Mouse (Mus musculus): ENCODE data around the gene Slc38a3. TPM values are rescaled to one million over a fixed set of nuclear protein-coding genes. Genes with fewer than 3 reads are reported as not detected.

Slc38a3 gene
- polyA plus RNA-seq, 1 experiment from 2014 or later: 7.0 TPM

DNA sequence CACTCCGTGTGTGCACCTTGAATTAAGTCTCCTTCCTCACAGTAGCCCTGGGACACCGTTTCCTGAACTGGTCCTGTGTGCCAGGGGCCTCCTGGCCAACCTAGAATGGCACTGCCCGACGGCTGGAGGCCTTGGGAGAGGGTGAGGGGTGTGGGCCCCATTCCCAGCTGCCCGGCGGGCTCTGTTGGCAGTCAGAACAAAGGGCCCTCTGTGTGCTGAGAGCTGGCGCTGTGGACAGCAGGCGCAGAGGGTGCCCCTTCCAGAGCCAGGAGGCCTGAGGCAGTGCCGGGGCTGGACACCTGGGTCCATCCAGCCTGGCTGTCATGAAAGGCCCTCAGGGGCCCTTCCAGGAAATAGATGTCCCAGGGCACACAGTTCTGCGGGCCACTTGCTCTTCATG is 9.8 kb downstream of the Slc38a3 start:
- DNase-seq (ENCODE audit: low spot score): no peak
- no peaks in the 10 kb centered on the region for H3K9me3 ChIP-seq (replicated peaks; ENCODE audit: control insufficient read depth, low read length)
- WGBS: 88% methylated on average over 10 of the region's 10 CpGs

DNA sequence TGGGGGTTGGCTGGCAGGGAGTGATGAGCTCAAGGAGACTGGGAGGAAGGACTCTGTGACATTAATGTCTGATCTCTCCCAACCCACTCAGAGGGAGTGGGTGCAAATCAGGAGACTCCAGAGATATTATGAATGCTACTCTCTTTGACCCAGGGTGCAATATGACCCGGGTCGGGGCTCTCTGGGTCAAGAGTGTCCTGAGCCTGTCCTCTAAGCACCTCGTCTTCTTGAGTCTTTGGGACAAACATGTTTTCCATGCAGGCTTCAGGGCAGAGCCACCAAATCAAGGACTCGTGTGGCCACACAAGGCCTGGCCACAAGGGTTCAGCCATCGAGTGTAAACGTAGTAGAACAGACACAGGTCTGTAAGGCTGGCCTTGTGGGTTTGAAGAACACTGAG is 11.2 kb downstream of the Slc38a3 start:
- no peak overlapping the region for H3K9ac ChIP-seq (replicated peaks; ENCODE audit: low read length)
- no peak overlapping the region for H3K4me2 ChIP-seq (ENCODE audit: low read depth, low read length)
- no peaks in the 10 kb centered on the region for H3K36me3 ChIP-seq (replicated peaks; ENCODE audit: control insufficient read depth, insufficient read depth, low read depth, low read length)
- peaks cover under 1% of the 10 kb centered on the region; the same call in 1 of the 2 replicates for H3K4me1 ChIP-seq (ENCODE audit: control insufficient read depth, insufficient read depth, low read length)
- no peaks in the 10 kb centered on the region for H3K27me3 ChIP-seq (ENCODE audit: control insufficient read depth, insufficient read depth, low read length)
- ATAC-seq (replicated peaks; ENCODE audit: insufficient number of reproducible peaks, low FRiP score, low TSS enrichment, low read depth): no peak
- DNase-seq (ENCODE audit: low spot score): no peak
- H3K9me3 ChIP-seq (replicated peaks; ENCODE audit: control insufficient read depth, low read length): no peaks in the 10 kb centered on the region
- 84% methylated on average over 6 of the region's 6 CpGs for WGBS
- H3K27ac ChIP-seq (replicated peaks; ENCODE audit: low read depth, low read length): no peak overlapping the region
- no peak overlapping the region for H3K4me3 ChIP-seq (ENCODE audit: low read depth, low read length)

More for the DNA sequence above, 9.8 kb downstream of the Slc38a3 start:
- Histone ChIP-seq H3K36me3 (replicated peaks; ENCODE audit: control insufficient read depth, insufficient read depth, low read depth, low read length) (no peaks in the 10 kb centered on the region), H3K4me2 (ENCODE audit: low read depth, low read length) (no peak overlapping the region), H3K4me3 (ENCODE audit: low read depth, low read length) (no peak overlapping the region), H3K4me1 (ENCODE audit: control insufficient read depth, insufficient read depth, low read length) (peaks cover 5% of the 10 kb centered on the region; the same call in 1 of the 2 replicates), H3K27me3 (ENCODE audit: control insufficient read depth, insufficient read depth, low read length) (no peaks in the 10 kb centered on the region), H3K27ac (replicated peaks; ENCODE audit: low read depth, low read length) (no peak overlapping the region), H3K9ac (replicated peaks; ENCODE audit: low read length) (no peak overlapping the region)
- ATAC-seq (replicated peaks; ENCODE audit: insufficient number of reproducible peaks, low FRiP score, low TSS enrichment, low read depth): no peak

DNA sequence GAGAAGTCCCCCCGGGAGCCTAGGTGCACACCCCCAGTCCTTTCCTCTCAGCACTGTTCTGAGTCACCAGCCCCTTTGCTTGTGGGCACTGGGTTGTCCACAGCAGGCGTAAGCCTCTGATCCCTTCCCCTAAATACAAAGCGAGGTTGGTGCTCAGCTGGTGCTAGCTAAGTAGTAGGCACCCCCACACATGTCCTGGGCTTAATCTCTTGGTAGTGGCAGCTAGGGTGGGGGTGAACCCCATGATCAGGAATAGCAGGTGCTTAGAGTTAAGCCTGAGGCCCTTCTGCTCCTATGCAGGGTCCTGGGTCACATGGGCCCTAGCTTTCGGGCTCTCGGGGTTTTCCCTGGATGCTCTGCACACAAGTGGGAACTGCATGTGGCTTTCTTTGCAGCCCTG is 12.2 kb downstream of the Slc38a3 start:
- no peak for ATAC-seq (replicated peaks; ENCODE audit: insufficient number of reproducible peaks, low FRiP score, low TSS enrichment, low read depth)
- DNase-seq (ENCODE audit: low spot score): no peak
- 82% methylated on average over 5 of the region's 5 CpGs for WGBS
- H3K4me3 ChIP-seq (ENCODE audit: low read depth, low read length): no peak overlapping the region
- no peaks in the 10 kb centered on the region for H3K27me3 ChIP-seq (ENCODE audit: control insufficient read depth, insufficient read depth, low read length)
- H3K4me1 ChIP-seq (ENCODE audit: control insufficient read depth, insufficient read depth, low read length): no peaks in the 10 kb centered on the region; the same call in 1 of the 2 replicates
- H3K9ac ChIP-seq (replicated peaks; ENCODE audit: low read length): no peak overlapping the region
- H3K27ac ChIP-seq (replicated peaks; ENCODE audit: low read depth, low read length): no peak overlapping the region
- H3K9me3 ChIP-seq (replicated peaks; ENCODE audit: control insufficient read depth, low read length): no peaks in the 10 kb centered on the region
- H3K4me2 ChIP-seq (ENCODE audit: low read depth, low read length): no peak overlapping the region
- H3K36me3 ChIP-seq (replicated peaks; ENCODE audit: control insufficient read depth, insufficient read depth, low read depth, low read length): no peaks in the 10 kb centered on the region

DNA sequence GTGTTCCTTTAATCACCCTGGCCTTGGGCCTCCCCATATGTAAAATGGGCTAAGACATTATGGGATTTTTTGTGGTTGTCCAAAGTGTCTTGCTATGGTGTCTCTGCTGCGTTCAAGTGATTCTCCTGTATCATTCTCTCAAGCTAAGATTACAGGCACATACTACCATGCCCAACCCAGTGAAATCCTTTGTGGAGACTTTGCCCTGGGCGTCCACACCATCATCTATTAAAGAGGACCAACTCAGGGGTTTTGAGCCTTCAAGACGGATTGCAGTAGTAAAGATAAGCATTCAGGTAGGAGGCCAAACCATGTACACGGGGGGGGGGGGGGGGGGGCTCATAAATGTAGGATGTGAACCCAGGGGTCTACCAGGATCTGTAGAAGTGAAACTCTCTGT is 14.7 kb downstream of the Slc38a3 start:
- Histone ChIP-seq H3K4me2 (ENCODE audit: low read depth, low read length) (no peak overlapping the region), H3K36me3 (replicated peaks; ENCODE audit: control insufficient read depth, insufficient read depth, low read depth, low read length) (no peaks in the 10 kb centered on the region), H3K4me3 (ENCODE audit: low read depth, low read length) (no peak overlapping the region), H3K27me3 (ENCODE audit: control insufficient read depth, insufficient read depth, low read length) (no peaks in the 10 kb centered on the region), H3K27ac (replicated peaks; ENCODE audit: low read depth, low read length) (no peak overlapping the region), H3K9me3 (replicated peaks; ENCODE audit: control insufficient read depth, low read length) (no peaks in the 10 kb centered on the region), H3K4me1 (ENCODE audit: control insufficient read depth, insufficient read depth, low read length) (no peaks in the 10 kb centered on the region), H3K9ac (replicated peaks; ENCODE audit: low read length) (no peak overlapping the region)
- WGBS: 84% methylated on average over 4 of the region's 4 CpGs
- DNase-seq (ENCODE audit: low spot score): no peak
- ATAC-seq (replicated peaks; ENCODE audit: insufficient number of reproducible peaks, low FRiP score, low TSS enrichment, low read depth): no peak

DNA sequence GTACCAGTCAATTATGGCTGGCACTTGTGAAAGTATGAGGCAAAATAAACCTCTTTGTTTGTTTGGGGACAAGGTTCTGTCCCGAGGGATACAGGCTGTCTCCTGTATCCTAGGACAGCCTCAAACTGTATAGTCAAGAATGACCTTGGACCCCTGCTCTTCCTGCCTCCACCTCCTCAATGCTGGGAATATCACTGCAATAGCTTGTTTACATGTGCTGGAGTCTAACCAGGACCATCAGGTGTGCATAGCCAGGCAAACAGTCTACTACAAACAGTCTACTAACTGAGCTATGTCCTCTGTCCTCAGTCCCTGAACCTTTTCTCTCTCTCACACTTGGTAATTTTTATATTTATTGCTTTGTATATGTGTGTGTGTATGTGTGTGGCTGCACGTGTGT is 15.9 kb downstream of the Slc38a3 start:
- H3K4me1 ChIP-seq (ENCODE audit: control insufficient read depth, insufficient read depth, low read length): no peaks in the 10 kb centered on the region
- no peak overlapping the region for H3K27ac ChIP-seq (replicated peaks; ENCODE audit: low read depth, low read length)
- no peak overlapping the region for H3K4me2 ChIP-seq (ENCODE audit: low read depth, low read length)
- no peak overlapping the region for H3K4me3 ChIP-seq (ENCODE audit: low read depth, low read length)
- 81% methylated on average over 2 of the region's 2 CpGs for WGBS
- ATAC-seq (replicated peaks; ENCODE audit: insufficient number of reproducible peaks, low FRiP score, low TSS enrichment, low read depth) (no peak), DNase-seq (ENCODE audit: low spot score) (no peak)
- no peak overlapping the region for H3K9ac ChIP-seq (replicated peaks; ENCODE audit: low read length)
- no peaks in the 10 kb centered on the region for H3K36me3 ChIP-seq (replicated peaks; ENCODE audit: control insufficient read depth, insufficient read depth, low read depth, low read length)
- H3K27me3 ChIP-seq (ENCODE audit: control insufficient read depth, insufficient read depth, low read length): no peaks in the 10 kb centered on the region
- no peaks in the 10 kb centered on the region for H3K9me3 ChIP-seq (replicated peaks; ENCODE audit: control insufficient read depth, low read length)

DNA sequence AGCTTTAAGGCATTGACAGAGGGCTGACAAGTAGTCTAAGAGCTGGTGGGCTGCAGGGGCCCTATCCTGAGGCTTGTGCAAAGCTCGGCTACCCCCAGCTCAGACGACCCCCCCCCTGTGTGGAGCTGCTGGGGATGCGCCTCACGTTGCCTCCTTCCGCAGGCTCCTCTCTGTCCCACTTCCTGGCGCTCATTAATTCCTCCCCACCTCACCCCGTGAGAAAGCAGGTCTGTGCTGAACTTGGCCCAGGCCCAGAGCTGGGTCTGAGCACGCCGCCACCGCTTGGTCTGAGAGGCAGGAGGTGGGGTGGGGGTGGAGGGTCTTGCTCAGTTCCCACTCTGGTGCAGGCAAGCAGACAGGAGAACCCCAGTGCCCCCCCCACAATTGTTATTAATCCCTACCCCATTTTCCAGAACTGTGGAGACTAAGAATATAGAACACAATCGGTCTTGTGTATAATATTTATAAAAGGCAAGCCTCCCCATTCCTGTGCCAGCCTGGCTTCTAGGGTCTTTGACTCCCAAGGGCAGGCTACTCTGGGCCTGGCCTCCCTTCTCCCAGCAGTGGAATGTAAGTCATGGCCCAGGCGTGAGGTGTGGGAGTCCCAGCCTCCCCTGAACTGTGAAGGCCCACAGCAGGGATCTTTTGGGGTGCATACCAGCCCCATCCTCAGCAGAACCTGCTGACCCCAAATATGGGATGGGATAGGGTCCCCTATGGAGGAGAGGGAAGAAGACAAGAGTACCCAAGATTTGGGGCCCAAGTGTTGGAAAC is 18.4 kb downstream of the Slc38a3 start:
- Histone ChIP-seq H3K9ac (replicated peaks; ENCODE audit: low read length) (no peak overlapping the region; the same call in 1 of the 2 replicates), H3K4me1 (ENCODE audit: control insufficient read depth, insufficient read depth, low read length) (no peaks in the 10 kb centered on the region), H3K27me3 (ENCODE audit: control insufficient read depth, insufficient read depth, low read length) (no peaks in the 10 kb centered on the region), H3K4me3 (ENCODE audit: low read depth, low read length) (no peak overlapping the region), H3K4me2 (ENCODE audit: low read depth, low read length) (no peak overlapping the region), H3K27ac (replicated peaks; ENCODE audit: low read depth, low read length) (no peak overlapping the region), H3K9me3 (replicated peaks; ENCODE audit: control insufficient read depth, low read length) (no peaks in the 10 kb centered on the region), H3K36me3 (replicated peaks; ENCODE audit: control insufficient read depth, insufficient read depth, low read depth, low read length) (no peaks in the 10 kb centered on the region)
- DNase-seq (ENCODE audit: low spot score): no peak
- 0 out of 2 replicates have a peak, but pooled peaks have one; percentile 10 for ATAC-seq (replicated peaks; ENCODE audit: insufficient number of reproducible peaks, low FRiP score, low TSS enrichment, low read depth)
- 50% methylated on average over 12 of the region's 12 CpGs for WGBS

DNA sequence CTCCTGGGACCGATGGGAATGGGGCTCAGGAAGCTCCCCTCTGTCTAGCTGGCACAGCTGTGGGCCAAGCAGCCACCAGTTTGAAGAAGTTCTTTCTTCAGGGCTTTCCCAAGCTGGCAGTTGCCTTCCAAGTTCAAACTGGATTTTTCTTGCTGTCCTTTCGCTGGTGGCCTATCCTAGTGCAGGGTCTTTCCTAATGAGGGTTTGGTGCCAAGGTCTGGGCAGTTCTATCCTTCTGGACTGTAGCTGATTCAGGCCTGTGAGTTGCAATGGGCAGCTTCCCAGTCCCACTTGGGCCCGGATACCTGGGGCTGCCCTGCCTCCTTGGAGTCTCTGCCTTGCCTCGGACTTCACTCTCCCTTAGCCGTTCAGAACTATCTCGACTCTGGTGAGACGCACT is 19.1 kb downstream of the Slc38a3 start:
- no peaks in the 10 kb centered on the region for H3K4me1 ChIP-seq (ENCODE audit: control insufficient read depth, insufficient read depth, low read length)
- no peaks in the 10 kb centered on the region for H3K27me3 ChIP-seq (ENCODE audit: control insufficient read depth, insufficient read depth, low read length)
- 73% methylated on average over 7 of the region's 7 CpGs for WGBS
- no peak overlapping the region for H3K9ac ChIP-seq (replicated peaks; ENCODE audit: low read length)
- no peaks in the 10 kb centered on the region for H3K9me3 ChIP-seq (replicated peaks; ENCODE audit: control insufficient read depth, low read length)
- no peak for ATAC-seq (replicated peaks; ENCODE audit: insufficient number of reproducible peaks, low FRiP score, low TSS enrichment, low read depth)
- no peak overlapping the region for H3K4me3 ChIP-seq (ENCODE audit: low read depth, low read length)
- H3K27ac ChIP-seq (replicated peaks; ENCODE audit: low read depth, low read length): no peak overlapping the region
- H3K36me3 ChIP-seq (replicated peaks; ENCODE audit: control insufficient read depth, insufficient read depth, low read depth, low read length): no peaks in the 10 kb centered on the region
- H3K4me2 ChIP-seq (ENCODE audit: low read depth, low read length): no peak overlapping the region
- DNase-seq (ENCODE audit: low spot score): no peak

DNA sequence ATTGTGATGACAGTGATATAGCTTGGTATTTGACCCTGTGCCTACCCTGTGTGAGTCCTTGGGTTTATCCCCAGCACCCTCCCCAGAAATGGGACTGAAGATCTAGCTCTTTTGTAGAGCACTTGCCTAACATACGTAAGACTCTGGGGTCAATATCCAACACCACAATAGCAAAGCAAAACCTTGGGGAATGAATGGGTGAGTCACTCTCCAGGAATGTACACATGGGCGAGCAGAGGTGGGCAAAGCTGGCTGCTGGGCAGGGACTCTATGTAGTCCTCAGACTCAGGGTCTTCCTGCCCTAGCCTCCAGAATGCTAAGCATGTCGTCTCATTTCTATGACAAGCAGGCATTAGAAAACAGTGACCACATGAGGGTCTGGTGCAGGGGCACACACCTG is 20.6 kb downstream of the Slc38a3 start:
- 79% methylated on average over 3 of the region's 3 CpGs for WGBS
- H3K9me3 ChIP-seq (replicated peaks; ENCODE audit: control insufficient read depth, low read length): no peaks in the 10 kb centered on the region
- no peak for DNase-seq (ENCODE audit: low spot score)
- H3K4me1 ChIP-seq (ENCODE audit: control insufficient read depth, insufficient read depth, low read length): no peaks in the 10 kb centered on the region
- no peak overlapping the region for H3K4me2 ChIP-seq (ENCODE audit: low read depth, low read length)
- H3K27ac ChIP-seq (replicated peaks; ENCODE audit: low read depth, low read length): no peak overlapping the region
- H3K9ac ChIP-seq (replicated peaks; ENCODE audit: low read length): no peak overlapping the region
- no peak for ATAC-seq (replicated peaks; ENCODE audit: insufficient number of reproducible peaks, low FRiP score, low TSS enrichment, low read depth)
- H3K27me3 ChIP-seq (ENCODE audit: control insufficient read depth, insufficient read depth, low read length): no peaks in the 10 kb centered on the region
- no peak overlapping the region for H3K4me3 ChIP-seq (ENCODE audit: low read depth, low read length)
- no peaks in the 10 kb centered on the region for H3K36me3 ChIP-seq (replicated peaks; ENCODE audit: control insufficient read depth, insufficient read depth, low read depth, low read length)
